Mouse (Mus musculus): ENCODE results near the gene 1700003E16Rik. TPM values are rescaled to one million over a fixed set of nuclear protein-coding genes. Genes with fewer than 3 reads are reported as not detected.
"Not testable (repeated sequence)": the region's sequence is repeated elsewhere in the genome, so short reads cannot be mapped to it uniquely, and the experiment has no call there.

1700003E16Rik gene
- polyA plus RNA-seq, 1 experiment, result 1.2 TPM

GRCm38 (mm10) chr6:83159456-83159855 is 3.3 kb downstream of the 1700003E16Rik start:
- not testable (repeated sequence) for DNase-seq (ENCODE audit: low spot score)

- DNase-seq (ENCODE audit: low spot score), result no peak
These were observed 5.2 kb downstream of the 1700003E16Rik start for GRCm38 (mm10) chr6:83161442-83161841.

- peak; percentile 46 for DNase-seq (ENCODE audit: low spot score)
These were observed 5.9 kb downstream of the 1700003E16Rik start for GRCm38 (mm10) chr6:83161921-83162641.

DNA sequence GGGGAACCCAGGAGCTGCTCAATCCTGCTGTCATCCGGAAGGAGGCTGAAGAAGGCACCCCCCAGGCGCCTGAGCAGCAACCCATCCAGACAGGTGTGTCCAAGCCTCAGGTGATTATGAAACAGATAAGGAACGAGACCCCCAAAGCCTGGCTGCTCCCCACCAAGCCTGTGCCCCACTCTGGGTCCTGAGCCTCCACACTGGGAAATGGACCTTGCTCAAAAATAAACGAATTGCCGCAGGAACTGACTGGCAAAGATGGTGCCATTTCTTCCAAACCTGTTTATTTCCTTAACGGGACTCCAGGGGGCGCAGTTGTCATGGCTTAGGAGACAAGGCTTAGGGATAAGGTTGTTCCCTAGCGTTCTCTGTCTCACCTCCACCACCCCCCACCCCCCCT is 6.5 kb downstream of the 1700003E16Rik start:
- DNase-seq (ENCODE audit: low spot score), result no peak

DNA sequence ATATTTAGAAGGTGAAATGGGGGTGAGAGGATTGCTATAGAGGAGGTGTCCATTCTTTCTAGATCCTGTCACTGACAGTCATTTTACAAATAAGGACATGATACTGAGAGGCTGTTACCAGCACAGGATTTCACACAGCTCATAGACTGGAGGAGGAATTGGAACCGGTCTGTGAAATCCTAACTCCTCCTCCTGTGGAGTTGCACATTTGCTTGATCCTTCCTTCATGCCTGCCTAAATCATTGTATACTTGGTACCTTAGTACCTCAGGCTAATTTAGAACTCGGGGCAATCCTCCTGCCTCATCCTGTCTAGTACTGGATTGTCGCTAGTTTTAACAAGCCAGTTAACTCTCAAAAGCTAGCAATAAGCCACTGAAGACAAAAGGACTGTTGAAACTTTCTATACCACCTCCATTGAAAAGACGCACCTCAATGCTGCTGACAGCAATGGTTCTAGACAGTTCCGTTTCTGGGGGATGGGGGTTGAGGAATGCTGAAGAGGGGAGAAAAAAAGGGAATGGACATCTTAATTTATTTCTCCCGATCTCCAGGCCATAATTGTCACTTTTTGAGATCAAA is 8.9 kb downstream of the 1700003E16Rik start:
- no peak for DNase-seq (ENCODE audit: low spot score)

GRCm38 (mm10) chr6:83165607-83166242 is 9.5 kb downstream of the 1700003E16Rik start, which contains the start of gene Dctn1:
TSS of gene Dctn1 (plus strand) at chr6:83165920.
- DNase-seq (ENCODE audit: low spot score), result peak; percentile 92

GRCm38 (mm10) chr6:83166243-83166630 is 10.0 kb downstream of the 1700003E16Rik start:
- DNase-seq (ENCODE audit: low spot score), result no peak

GRCm38 (mm10) chr6:83169872-83170271 is 13.7 kb downstream of the 1700003E16Rik start:
- no peak for DNase-seq (ENCODE audit: low spot score)

DNA sequence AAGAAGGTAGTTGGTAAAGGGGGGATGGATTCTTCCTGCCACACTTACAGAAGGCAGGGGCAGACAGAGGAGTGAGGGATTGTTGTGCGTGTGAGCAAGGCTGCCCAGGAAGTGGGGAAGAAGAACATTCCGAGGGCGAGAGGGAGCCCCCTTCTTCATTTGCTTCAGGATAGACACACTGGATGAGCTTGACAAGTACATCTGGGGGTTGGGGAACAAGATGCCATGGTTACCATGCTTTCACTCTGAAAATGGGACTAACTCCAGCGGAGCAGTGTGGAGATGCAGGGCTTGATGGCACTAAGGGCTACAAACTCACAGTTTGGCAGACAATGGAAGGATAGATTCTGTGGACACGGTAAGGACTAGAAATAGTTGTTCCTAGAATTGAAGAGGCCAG is 14.9 kb downstream of the 1700003E16Rik start:
- no peak for DNase-seq (ENCODE audit: low spot score)

- no peak for DNase-seq (ENCODE audit: low spot score)
These were observed 16.2 kb downstream of the 1700003E16Rik start for GRCm38 (mm10) chr6:83172240-83172920.

GRCm38 (mm10) chr6:83175996-83176395 is 19.8 kb downstream of the 1700003E16Rik start:
- no peak for DNase-seq (ENCODE audit: low spot score)

- no peak for DNase-seq (ENCODE audit: low spot score)
These were observed 23.4 kb downstream of the 1700003E16Rik start for GRCm38 (mm10) chr6:83179390-83180117.

DNA sequence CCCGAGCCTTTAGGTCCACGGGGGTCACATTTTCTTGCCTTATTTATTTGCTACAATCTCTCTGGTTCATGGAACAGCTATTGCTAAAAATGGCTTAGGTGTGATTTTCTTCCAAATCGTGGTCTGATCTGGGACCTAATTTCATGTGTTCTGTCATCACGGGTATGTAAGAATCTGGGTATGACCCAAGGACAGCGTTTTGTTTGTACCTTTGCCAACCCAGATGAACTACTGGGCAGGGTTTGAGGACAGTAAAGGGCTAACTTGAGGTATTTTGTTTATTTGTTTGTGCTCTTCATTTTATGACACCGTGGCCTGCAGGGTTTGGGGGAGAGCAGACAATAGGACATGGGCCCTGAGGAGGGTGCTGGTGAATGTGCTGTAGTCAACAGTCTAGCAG is 24.4 kb downstream of the 1700003E16Rik start:
- no peak for DNase-seq (ENCODE audit: low spot score)

GRCm38 (mm10) chr6:83184858-83185435 is 28.7 kb downstream of the 1700003E16Rik start:
- no peak for DNase-seq (ENCODE audit: low spot score)

DNA sequence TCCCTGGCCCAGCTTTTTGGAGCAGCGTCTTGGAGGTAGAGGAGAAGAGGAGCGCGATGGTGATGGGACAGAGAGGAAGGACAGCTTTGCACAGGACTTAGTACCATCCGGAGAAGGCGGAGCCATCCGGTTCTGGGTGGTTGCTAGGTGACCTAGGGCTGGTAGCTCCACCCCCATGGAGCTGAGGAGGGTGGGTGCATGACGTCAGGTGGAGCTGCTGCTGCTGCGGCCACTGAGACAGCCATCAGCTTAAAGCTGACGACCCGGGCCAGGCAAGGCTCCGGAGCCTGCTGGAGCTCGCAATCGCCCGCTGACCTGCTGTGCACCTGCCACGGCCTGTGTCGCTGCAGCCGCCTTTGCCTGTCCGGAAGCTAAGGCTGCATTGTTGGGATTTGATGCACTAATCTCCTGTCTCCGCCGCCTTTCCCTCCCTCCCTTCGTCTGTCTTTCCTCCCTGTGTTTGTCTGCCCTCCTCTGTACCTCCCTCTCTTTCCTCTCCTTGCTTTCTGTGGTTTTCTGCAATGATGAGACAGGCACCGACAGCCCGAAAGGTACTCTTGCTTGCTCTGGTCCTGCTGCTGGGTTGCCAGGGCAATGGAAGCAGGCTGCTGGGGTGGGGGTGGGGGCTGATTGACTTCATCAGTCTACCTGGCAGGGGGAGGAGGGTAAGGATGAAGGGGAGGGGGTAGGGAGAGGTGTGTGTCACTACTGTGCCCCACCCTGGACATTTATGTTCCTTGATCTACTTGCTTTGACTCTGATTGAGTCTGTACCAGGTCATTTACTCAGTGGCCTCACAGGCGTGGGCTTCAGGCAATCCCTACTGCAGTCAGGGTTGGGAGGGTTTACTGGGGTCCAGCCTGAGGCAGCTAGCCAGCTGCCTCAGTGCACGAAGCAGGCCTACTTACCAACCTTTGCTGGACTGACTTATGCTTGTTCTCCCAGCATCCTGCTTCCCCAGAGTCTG is 30.0 kb downstream of the 1700003E16Rik start:
- DNase-seq (ENCODE audit: low spot score), result no peak

DNA sequence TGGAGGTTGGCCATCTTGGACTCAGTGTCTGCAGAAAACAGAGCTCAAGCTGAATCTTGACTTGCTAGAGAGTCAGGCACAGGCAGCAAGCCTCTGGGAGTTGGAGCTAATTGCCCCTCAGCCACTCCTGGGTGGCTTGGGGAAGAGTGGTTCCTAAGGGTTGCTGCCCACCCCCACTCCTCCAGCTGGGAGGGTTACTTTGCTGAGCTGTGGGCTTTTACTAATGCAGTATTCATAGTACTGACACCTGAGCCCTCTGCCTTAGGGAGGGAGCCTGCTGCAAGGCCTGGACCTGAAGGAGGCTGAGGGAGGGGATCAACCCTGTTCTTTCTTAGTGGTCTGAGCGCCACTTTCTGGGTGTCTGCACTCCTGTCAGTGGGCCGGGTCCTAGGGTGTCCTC is 30.7 kb downstream of the 1700003E16Rik start:
- no peak for DNase-seq (ENCODE audit: low spot score)

- no peak for DNase-seq (ENCODE audit: low spot score)
These were observed 37.4 kb downstream of the 1700003E16Rik start for GRCm38 (mm10) chr6:83193571-83193970.

GRCm38 (mm10) chr6:83197345-83198004 is 41.3 kb downstream of the 1700003E16Rik start:
- no peak for DNase-seq (ENCODE audit: low spot score)

DNA sequence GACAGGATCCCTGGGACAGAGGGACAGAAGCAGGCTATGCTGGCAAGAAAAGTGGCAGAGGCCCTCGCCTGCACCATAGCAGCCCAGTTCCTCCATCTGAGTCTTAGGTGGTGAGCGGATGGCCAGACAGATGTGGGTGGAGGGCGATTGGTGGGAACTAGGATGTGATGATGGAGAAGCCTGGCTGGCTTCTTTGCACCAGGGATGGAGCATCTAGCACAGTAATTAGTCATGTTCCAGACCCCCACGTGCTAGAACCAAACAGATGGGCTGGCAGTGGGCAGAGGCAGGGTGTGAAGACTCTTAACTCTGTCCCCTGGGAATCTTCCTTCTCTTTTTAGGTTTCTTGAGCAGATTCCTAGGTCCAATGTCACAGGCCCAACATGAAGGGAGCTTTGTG is 47.1 kb downstream of the 1700003E16Rik start:
- DNase-seq (ENCODE audit: low spot score), result no peak

DNA sequence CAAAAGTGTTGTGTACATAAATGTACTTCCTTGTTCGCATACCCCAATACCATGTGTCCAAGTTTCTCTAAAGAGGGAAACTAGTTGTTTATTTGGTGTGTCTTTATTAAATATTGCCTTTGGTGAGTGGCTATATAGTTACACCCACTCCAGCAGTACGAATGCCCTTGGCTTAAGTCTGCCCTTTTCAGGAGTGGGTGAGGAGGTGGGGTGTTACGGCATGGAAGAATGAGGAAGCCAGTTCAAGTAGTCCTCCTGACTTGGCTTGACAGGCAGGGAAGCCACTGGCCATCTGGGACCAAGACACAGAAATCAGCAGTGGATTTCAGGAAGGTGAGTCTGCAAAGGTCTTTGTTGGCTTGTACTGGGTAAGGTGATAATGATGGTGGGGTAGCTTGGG is 49.6 kb downstream of the 1700003E16Rik start:
- no peak for DNase-seq (ENCODE audit: low spot score)

Measured in urinary bladder, adult 2 months (tissue).